15 mouse cellular contexts compared by ENCODE assay signal in genomic region chr9:32241637-32242199, GRCm38 (mm10).
"Had no signal": no experiment of that assay in that cellular context is flagged by ENCODE, and none has a peak within 500 bp of the region (broad histone marks: within the 10 kb centered on the region; RNA-seq: fewer than 3 reads in every experiment).

No protein-coding gene starts in this region.

- DNase-seq: kidney, postnatal 25 days; layer of hippocampus, adult 9-11 months; layer of hippocampus, postnatal 36 days; lung, embryonic 14.5 days; lung, postnatal 10 days; lung, postnatal 4 days; spleen, adult 18-20 months; thymus, adult 18-20 months; thymus, postnatal 14 days had no signal

- H3K36me3 ChIP-seq: liver, embryonic 12.5 days; midbrain, embryonic 15.5 days had no signal

- ATAC-seq: hindbrain, postnatal 0 days; liver, embryonic 12.5 days; midbrain, embryonic 15.5 days had no signal

- H3K4me2 ChIP-seq: limb, embryonic 15.5 days; liver, embryonic 12.5 days; lung, embryonic 14.5 days; midbrain, embryonic 11.5 days; midbrain, embryonic 15.5 days had no signal

- H3K9ac ChIP-seq: limb, embryonic 15.5 days; liver, embryonic 12.5 days; lung, embryonic 14.5 days; midbrain, embryonic 15.5 days had no signal

- H3K4me3 ChIP-seq: limb, embryonic 15.5 days; liver, embryonic 12.5 days; megakaryocyte, embryonic 14.5 days; midbrain, embryonic 15.5 days had no signal

- H3K4me1 ChIP-seq: megakaryocyte, embryonic 14.5 days had no signal

- H3K27me3 ChIP-seq: limb, embryonic 15.5 days; liver, embryonic 12.5 days; midbrain, embryonic 15.5 days had no signal

- H3K9me3 ChIP-seq: limb, embryonic 15.5 days; liver, embryonic 12.5 days; megakaryocyte, embryonic 14.5 days; midbrain, embryonic 15.5 days had no signal

- H3K27ac ChIP-seq: hindbrain, postnatal 0 days; limb, embryonic 15.5 days; liver, embryonic 12.5 days; midbrain, embryonic 15.5 days had no signal
